Mouse (Mus musculus): ENCODE data around the gene Klhl12.

The Klhl12 gene

GRCm38 (mm10) chr1:134450201-134450600 lies 5.1 kb upstream of the Klhl12 start:
- peak; percentile 64 for DNase-seq (ENCODE audit: low read depth)

GRCm38 (mm10) chr1:134450986-134451385 lies 4.3 kb upstream of the Klhl12 start:
- DNase-seq (ENCODE audit: low read depth) = peak; percentile 77

- no peak for DNase-seq (ENCODE audit: low read depth)
These were observed 729 bp downstream of the Klhl12 start for GRCm38 (mm10) chr1:134456060-134456459.

- DNase-seq (ENCODE audit: low read depth) = no peak
These were observed 2.9 kb downstream of the Klhl12 start for GRCm38 (mm10) chr1:134458139-134458727.

- no peak for DNase-seq (ENCODE audit: low read depth)
These were observed 5.3 kb downstream of the Klhl12 start for GRCm38 (mm10) chr1:134460294-134461284.

- no peak for DNase-seq (ENCODE audit: low read depth)
These were observed 29.3 kb downstream of the Klhl12 start for GRCm38 (mm10) chr1:134484623-134485022.

GRCm38 (mm10) chr1:134490903-134491801 lies 35.8 kb downstream of the Klhl12 start:
- no peak for DNase-seq (ENCODE audit: low read depth)

- no peak for DNase-seq (ENCODE audit: low read depth)
These were observed 36.9 kb downstream of the Klhl12 start for GRCm38 (mm10) chr1:134492276-134492675.

- peak; percentile 58 for DNase-seq (ENCODE audit: low read depth)
These were observed 38.2 kb downstream of the Klhl12 start for GRCm38 (mm10) chr1:134493496-134493895.

- DNase-seq (ENCODE audit: low read depth) = no peak
These were observed 38.6 kb downstream of the Klhl12 start for GRCm38 (mm10) chr1:134493956-134494355.

- peak; percentile 99 for DNase-seq (ENCODE audit: low read depth)
These were observed 39.3 kb downstream of the Klhl12 start, which contains the start of gene Rabif for GRCm38 (mm10) chr1:134494428-134495215. Gene Rabif, plus strand, starts transcription at chr1:134494648.

GRCm38 (mm10) chr1:134495216-134495539 lies 39.8 kb downstream of the Klhl12 start:
- DNase-seq (ENCODE audit: low read depth) = no peak

GRCm38 (mm10) chr1:134495991-134496390 lies 40.7 kb downstream of the Klhl12 start:
- no peak for DNase-seq (ENCODE audit: low read depth)

- DNase-seq (ENCODE audit: low read depth) = no peak
These were observed 45.6 kb downstream of the Klhl12 start for GRCm38 (mm10) chr1:134500916-134501315.

- no peak for DNase-seq (ENCODE audit: low read depth)
These were observed 50.9 kb downstream of the Klhl12 start for GRCm38 (mm10) chr1:134506201-134506600.

GRCm38 (mm10) chr1:134510018-134510417 lies 54.7 kb downstream of the Klhl12 start:
- DNase-seq (ENCODE audit: low read depth) = no peak

- peak; percentile 50 for DNase-seq (ENCODE audit: low read depth)
These were observed 56.9 kb downstream of the Klhl12 start for GRCm38 (mm10) chr1:134512183-134512582.

- DNase-seq (ENCODE audit: low read depth) = no peak
These were observed 57.3 kb downstream of the Klhl12 start for GRCm38 (mm10) chr1:134512584-134512983.

GRCm38 (mm10) chr1:134513312-134513860 lies 58.1 kb downstream of the Klhl12 start:
- no peak for DNase-seq (ENCODE audit: low read depth)

- DNase-seq (ENCODE audit: low read depth) = no peak
These were observed 58.7 kb downstream of the Klhl12 start for GRCm38 (mm10) chr1:134513876-134514590.
